Mouse (Mus musculus): Measurements from ENCODE around the gene Spsb1.

Spsb1 gene

GRCm38 (mm10) chr4:149954893-149955439 is at the start of gene Spsb1:
Spsb1 (minus strand) TSS chr4:149955043.
- peak; percentile 90 to 93 for DNase-seq (ENCODE audit: low spot score in 2 of 2)

GRCm38 (mm10) chr4:150003641-150004040 is 48.8 kb upstream of the Spsb1 start:
- no peak for DNase-seq (ENCODE audit: low spot score in 2 of 2)

GRCm38 (mm10) chr4:150003021-150003580 is 48.3 kb upstream of the Spsb1 start:
- DNase-seq (ENCODE audit: low spot score in 2 of 2): no peak

- no peak for DNase-seq (ENCODE audit: low spot score in 2 of 2)
Measured at GRCm38 (mm10) chr4:150002021-150002528, 47.2 kb upstream of the Spsb1 start.

GRCm38 (mm10) chr4:150001221-150001860 is 46.5 kb upstream of the Spsb1 start:
- DNase-seq (ENCODE audit: low spot score in 2 of 2): no peak

GRCm38 (mm10) chr4:149999931-150000555 is 45.2 kb upstream of the Spsb1 start:
- no peak for DNase-seq (ENCODE audit: low spot score in 2 of 2)

GRCm38 (mm10) chr4:149999510-149999900 is 44.7 kb upstream of the Spsb1 start:
- no peak for DNase-seq (ENCODE audit: low spot score in 2 of 2)

- DNase-seq (ENCODE audit: low spot score in 2 of 2): no peak
Measured at GRCm38 (mm10) chr4:149998786-149999509, 44.1 kb upstream of the Spsb1 start.

GRCm38 (mm10) chr4:149997999-149998398 is 43.2 kb upstream of the Spsb1 start:
- no peak for DNase-seq (ENCODE audit: low spot score in 2 of 2)

- no peak for DNase-seq (ENCODE audit: low spot score in 2 of 2)
Measured at GRCm38 (mm10) chr4:149996440-149996839, 41.6 kb upstream of the Spsb1 start.

GRCm38 (mm10) chr4:149995911-149996310 is 41.1 kb upstream of the Spsb1 start:
- no peak for DNase-seq (ENCODE audit: low spot score in 2 of 2)

- DNase-seq (ENCODE audit: low spot score in 2 of 2): no peak
Measured at GRCm38 (mm10) chr4:149994218-149994617, 39.4 kb upstream of the Spsb1 start.

GRCm38 (mm10) chr4:149992670-149993032 is 37.8 kb upstream of the Spsb1 start:
- no peak for DNase-seq (ENCODE audit: low spot score in 2 of 2)

GRCm38 (mm10) chr4:149991755-149992669 is 37.2 kb upstream of the Spsb1 start:
- no peak for DNase-seq (ENCODE audit: low spot score in 2 of 2)

GRCm38 (mm10) chr4:149990954-149991633 is 36.3 kb upstream of the Spsb1 start:
- DNase-seq (ENCODE audit: low spot score in 2 of 2): no peak

GRCm38 (mm10) chr4:149990212-149990953 is 35.5 kb upstream of the Spsb1 start:
- DNase-seq (ENCODE audit: low spot score in 2 of 2): no peak

- peak; percentile 56 to 73 for DNase-seq (ENCODE audit: low spot score in 2 of 2)
Measured at GRCm38 (mm10) chr4:149988931-149989556, 34.2 kb upstream of the Spsb1 start.

GRCm38 (mm10) chr4:149988301-149988700 is 33.5 kb upstream of the Spsb1 start:
- no peak for DNase-seq (ENCODE audit: low spot score in 2 of 2)

Measured in frontal cortex, postnatal 25 days (tissue).